22 mouse cellular contexts compared by ENCODE assay signal in the genomic region with DNA sequence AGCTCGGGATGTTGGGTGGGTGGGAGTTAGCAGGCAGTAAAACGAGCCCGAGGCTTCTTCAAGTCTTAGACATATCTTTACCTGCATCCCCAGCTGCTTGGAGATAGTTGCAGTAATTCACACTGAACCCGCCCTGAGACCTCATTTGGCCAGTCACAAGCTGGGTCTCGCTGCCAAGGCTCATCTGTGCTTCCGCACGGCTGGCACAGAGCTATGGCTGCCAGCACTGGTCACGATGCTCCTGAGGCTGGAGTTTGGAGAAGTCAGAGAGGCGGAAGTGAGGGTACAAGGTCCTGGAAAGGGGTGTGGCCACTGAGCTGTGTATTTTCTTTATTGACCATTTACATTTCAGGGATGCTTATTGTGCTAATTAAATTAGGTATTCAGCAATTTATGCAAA. TPM values are rescaled to one million over a fixed set of nuclear protein-coding genes. Genes with fewer than 3 reads are reported as not detected.
DNase-seq lines count a peak whose midpoint lies in the region; ATAC-seq and TF ChIP-seq lines count a peak whose summit lies in the region.
"Had no signal": no experiment of that assay in that cellular context is flagged by ENCODE, and none has a peak within 500 bp of the region (broad histone marks: within the 10 kb centered on the region; RNA-seq: fewer than 3 reads in every experiment).

No protein-coding gene starts in this region.

- ATAC-seq in inflammation-experienced regulatory T-cells, adult 6 months: no peak
- ATAC-seq: liver, postnatal 0 days had no signal

- peak overlapping the region in 1 of 2 experiments; percentile 14; a peak in 2 of 4 replicates for H3K4me3 ChIP-seq in MEL (ENCODE audit: control insufficient read depth in 1 of 2, insufficient read depth in 1 of 2, low read depth in 2 of 2, low read length in 2 of 2)
- H3K4me3 ChIP-seq: embryonic facial prominence, embryonic 15.5 days; forebrain, embryonic 12.5 days; hindbrain, embryonic 15.5 days; midbrain, embryonic 12.5 days; neural tube, embryonic 15.5 days had no signal

- H3K9ac ChIP-seq in MEL (ENCODE audit: control insufficient read depth, low read depth, low read length, poor library complexity, severe bottlenecking): no peak overlapping the region
- H3K9ac ChIP-seq: embryonic facial prominence, embryonic 15.5 days; forebrain, embryonic 12.5 days; hindbrain, embryonic 15.5 days; liver, postnatal 0 days; midbrain, embryonic 12.5 days; neural tube, embryonic 15.5 days had no signal

- no peaks in the 10 kb centered on the region; a peak in 1 of 4 replicates for H3K36me3 ChIP-seq in MEL (ENCODE audit: control insufficient read depth in 1 of 2, insufficient read depth in 2 of 2, low read length in 2 of 2)
- H3K36me3 ChIP-seq: embryonic facial prominence, embryonic 15.5 days; forebrain, embryonic 12.5 days; hindbrain, embryonic 15.5 days; midbrain, embryonic 12.5 days; neural tube, embryonic 15.5 days had no signal

- no peaks in the 10 kb centered on the region for H3K9me3 ChIP-seq in MEL (replicated peaks; ENCODE audit: insufficient read depth, low read length)
- H3K9me3 ChIP-seq: embryonic facial prominence, embryonic 15.5 days; forebrain, embryonic 12.5 days; hindbrain, embryonic 15.5 days; midbrain, embryonic 12.5 days; neural tube, embryonic 15.5 days had no signal

- no peak overlapping the region for H3K27ac ChIP-seq in MEL (ENCODE audit: control insufficient read depth, low read depth, low read length)
- H3K27ac ChIP-seq: embryonic facial prominence, embryonic 15.5 days; forebrain, embryonic 12.5 days; hindbrain, embryonic 15.5 days; midbrain, embryonic 12.5 days; neural tube, embryonic 15.5 days had no signal

- DNase-seq in left cerebral cortex, postnatal 4 days: peak; percentile 55
- no peak for DNase-seq in left cerebral cortex, adult 8-10 months (ENCODE audit: low spot score in 2 of 2)
- DNase-seq in MEL (ENCODE audit: low read depth, low spot score): peak; percentile 35
- peak; percentile 27 for DNase-seq in brain, embryonic 14.5 days (ENCODE audit: low read depth)
- DNase-seq in cerebellum, postnatal 36 days: peak; percentile 17 to 30
- no peak for DNase-seq in urinary bladder, postnatal 14 days (ENCODE audit: low spot score)
- DNase-seq: adrenal gland, postnatal 10 days; gastrocnemius, postnatal 14 days; heart, postnatal 14 days; kidney, adult 2 months; kidney, postnatal 25 days; liver, postnatal 0 days; lung, postnatal 36 days; spleen, adult 18-20 months; thymus, postnatal 14 days had no signal

- no peaks in the 10 kb centered on the region; a peak in 1 of 4 replicates for H3K27me3 ChIP-seq in MEL (ENCODE audit: control insufficient read depth in 1 of 2, insufficient read depth in 2 of 2, low read length in 2 of 2)
- H3K27me3 ChIP-seq: embryonic facial prominence, embryonic 15.5 days; forebrain, embryonic 12.5 days; hindbrain, embryonic 15.5 days; midbrain, embryonic 12.5 days; neural tube, embryonic 15.5 days had no signal

- peaks cover 0 to 3% of the 10 kb centered on the region in 2 experiments; a peak in 1 of 4 replicates for H3K4me1 ChIP-seq in MEL (ENCODE audit: control insufficient read depth in 1 of 2, insufficient read depth in 2 of 2, low read length in 2 of 2)
- H3K4me1 ChIP-seq: embryonic facial prominence, embryonic 15.5 days; forebrain, embryonic 12.5 days; hindbrain, embryonic 15.5 days; midbrain, embryonic 12.5 days; neural tube, embryonic 15.5 days had no signal

- no peak for TF ChIP-seq POLR2A in MEL (IDR thresholded peaks at IDR 0.05; ENCODE audit: control insufficient read depth in 1 of 2, insufficient read depth in 1 of 2, low read depth in 1 of 2, low read length in 2 of 2, poor library complexity in 1 of 2)
- no peak for TF ChIP-seq POLR2A in brain, embryonic 14.5 days (IDR thresholded peaks at IDR 0.05; ENCODE audit: borderline replicate concordance, extremely low read depth, insufficient read depth, insufficient read length, poor library complexity, severe bottlenecking)

- no peaks in the 10 kb centered on the region for H3K79me2 ChIP-seq in MEL (ENCODE audit: control insufficient read depth, insufficient read depth, low read length, poor library complexity)

- no peak for TF ChIP-seq RAD21 in MEL (IDR thresholded peaks at IDR 0.05; ENCODE audit: low read depth, low read length)

- TF ChIP-seq EP300 in MEL (IDR thresholded peaks at IDR 0.05; ENCODE audit: low read depth in 1 of 2, low read length in 2 of 2): no peak

- TF ChIP-seq CTCF in MEL (IDR thresholded peaks at IDR 0.05 in 2 of 3, conservative IDR thresholded peaks at IDR 0.05 in 1 of 3; ENCODE audit: control insufficient read depth in 1 of 3, insufficient read depth in 1 of 3, low read depth in 2 of 3, low read length in 3 of 3, poor library complexity in 1 of 3, severe bottlenecking in 1 of 3): no peak
- no peak for TF ChIP-seq CTCF in brain, embryonic 14.5 days (IDR thresholded peaks at IDR 0.05; ENCODE audit: borderline replicate concordance, extremely low read depth, insufficient read depth, insufficient read length)

- intact Hi-C loops in left cerebral cortex, postnatal 4 days (cut with DNase I): loop anchor here (2.0 to 10.0 kb wide), 3 partner anchors 199 to 801 kb away; partner anchors contain the start of gene Map3k9

TF ChIP-seq in MEL, 35 proteins besides CTCF, POLR2A, EP300 and RAD21:
- TF ChIP-seq TAL1 (IDR thresholded peaks at IDR 0.05; ENCODE audit: low read length): no peak
- no peak for TF ChIP-seq NELFE (IDR thresholded peaks at IDR 0.05; ENCODE audit: low read depth, low read length)
- TF ChIP-seq POLR2AphosphoS2 (IDR thresholded peaks at IDR 0.05; ENCODE audit: low read length): no peak
- TF ChIP-seq UBTF (IDR thresholded peaks at IDR 0.05; ENCODE audit: borderline replicate concordance, insufficient read depth, low read depth, low read length): no peak
- no peak for TF ChIP-seq MYC (IDR thresholded peaks at IDR 0.05; ENCODE audit: low read depth, low read length)
- no peak for TF ChIP-seq KAT2A (conservative IDR thresholded peaks at IDR 0.05; ENCODE audit: low read depth, low read length)
- no peak for TF ChIP-seq BHLHE40 (IDR thresholded peaks at IDR 0.05; ENCODE audit: borderline replicate concordance, low read depth, low read length)
- TF ChIP-seq USF2 (IDR thresholded peaks at IDR 0.05; ENCODE audit: borderline replicate concordance in 1 of 2, insufficient read depth in 1 of 2, low read depth in 1 of 2, low read length in 2 of 2): no peak

RNA-seq across cellular contexts. Expression of gene Slc10a1, which starts 15.2 kb away (rescaled TPM):
- not detected for total RNA-seq in left cerebral cortex, postnatal 4 days (2021)
- not detected for total RNA-seq in left cerebral cortex, adult 8-10 months (2022)
- total RNA-seq in MEL (2012; rRNA removed): 0.12 TPM in 1 of 2 replicates, not detected in the other
- under 1 TPM in 1 of 2 experiments, not detected in 1; 0.18 TPM for polyA plus RNA-seq in MEL (2012; ENCODE audit: insufficient read depth in 1 of 2, insufficient read length in 2 of 2, low read depth in 1 of 2, low replicate concordance in 2 of 2, missing spikeins in 1 of 2)
- polyA plus RNA-seq in brain, embryonic 14.5 days (2012; rRNA removed): not detected in 2 replicates
- polyA plus RNA-seq in inflammation-experienced regulatory T-cells, adult 6 months (2017; shearing (Covaris generic)): 1 to 10 TPM; 1.3 to 2.6 (median 1.9) TPM
- total RNA-seq: gastrocnemius, postnatal 14 days; heart, postnatal 14 days; left cerebral cortex, postnatal 10 days had no signal

RNA-seq across cellular contexts. Expression of gene Srsf5, which starts 38.4 kb away (rescaled TPM):
- total RNA-seq in left cerebral cortex, postnatal 4 days (2021): 100 to 1,000 TPM; 307 to 334 TPM
- 100 to 1,000 TPM; 286 to 385 (median 329) TPM for total RNA-seq in left cerebral cortex, adult 8-10 months (2022)
- 401 and 419 TPM in 2 replicates for total RNA-seq in MEL (2012; rRNA removed)
- 100 to 1,000 TPM; 276 to 460 TPM for polyA plus RNA-seq in MEL (2012; ENCODE audit: insufficient read depth in 1 of 2, insufficient read length in 2 of 2, low read depth in 1 of 2, low replicate concordance in 2 of 2, missing spikeins in 1 of 2)
- polyA plus RNA-seq in brain, embryonic 14.5 days (2012; rRNA removed): 544 and 552 TPM in 2 replicates
- polyA plus RNA-seq in inflammation-experienced regulatory T-cells, adult 6 months (2017; shearing (Covaris generic)): 100 to 1,000 TPM; 316 to 665 (median 602) TPM

RNA-seq across cellular contexts. Expression of gene Smoc1, which starts 42.9 kb away (rescaled TPM):
- total RNA-seq in left cerebral cortex, postnatal 4 days (2021): 10 to 100 TPM; 15.8 to 17.2 TPM
- 10 to 100 TPM in 2 of 4 experiments, 1 to 10 TPM in 2; 7.4 to 12.4 (median 10.1) TPM for total RNA-seq in left cerebral cortex, adult 8-10 months (2022)
- 18.8 and 22.4 TPM in 2 replicates for total RNA-seq in MEL (2012; rRNA removed)
- polyA plus RNA-seq in MEL (2012; ENCODE audit: insufficient read depth in 1 of 2, insufficient read length in 2 of 2, low read depth in 1 of 2, low replicate concordance in 2 of 2, missing spikeins in 1 of 2): 10 to 100 TPM in 1 of 2 experiments, not detected in 1; 23.3 TPM
- 22.4 and 40.0 TPM in 2 replicates for polyA plus RNA-seq in brain, embryonic 14.5 days (2012; rRNA removed)
- polyA plus RNA-seq in inflammation-experienced regulatory T-cells, adult 6 months (2017; shearing (Covaris generic)): under 1 TPM in 1 of 3 experiments, not detected in 2; 0.32 TPM

Comparison
In these comparisons a context has a peak if more than half of its experiments do, and no peak if none do; other contexts are left out.
1. DNase-seq: peak in left cerebral cortex, postnatal 4 days (single experiment), MEL (single experiment), brain, embryonic 14.5 days (single experiment) and cerebellum, postnatal 36 days (2 of 2); none in left cerebral cortex, adult 8-10 months (0 of 2) and urinary bladder, postnatal 14 days (single experiment).